Mouse (Mus musculus) embryonic facial prominence, embryonic 13.5 days (tissue): ENCODE results near the gene Treml2. TPM values are rescaled to one million over a fixed set of nuclear protein-coding genes. Genes with fewer than 3 reads are reported as not detected.

Experiments
- ATAC-seq: fragments of 200-750 bp; cut with Nextera tagmentation; 2 replicates; pipeline ENCODE4 v1.8.0; 2017; ENCODE audit warnings: low read depth; ENCODE audit not compliant: insufficient number of reproducible peaks, insufficient read depth, low FRiP score, low TSS enrichment
- H3K27ac ChIP-seq: fragments of 300-500 bp; sonication (generic); 2 replicates; pipeline ENCODE4 v1.5.1; 2015; ENCODE audit warnings: moderate library complexity, mild to moderate bottlenecking, inconsistent platforms
- H3K27me3 ChIP-seq: fragments of 300-500 bp; sonication (generic); 2 replicates; pipeline ENCODE4 v1.6.1; 2015; ENCODE audit warnings: mild to moderate bottlenecking, inconsistent platforms
- H3K36me3 ChIP-seq: fragments of 300-500 bp; sonication (generic); 2 replicates; pipeline ENCODE4 v1.6.1; 2015; ENCODE audit warnings: mild to moderate bottlenecking, inconsistent platforms
- H3K4me1 ChIP-seq: fragments of 300-500 bp; sonication (generic); 2 replicates; pipeline ENCODE4 v1.6.1; 2015; ENCODE audit warnings: inconsistent platforms
- H3K4me2 ChIP-seq: fragments of 300-500 bp; sonication (generic); 2 replicates; pipeline ENCODE4 v1.6.1; 2015; ENCODE audit warnings: moderate library complexity, mild to moderate bottlenecking, inconsistent platforms
- H3K4me3 ChIP-seq: fragments of 300-500 bp; sonication (generic); 2 replicates; pipeline ENCODE4 v1.5.1; 2015; ENCODE audit warnings: mild to moderate bottlenecking, inconsistent platforms
- H3K9ac ChIP-seq: fragments of 300-500 bp; sonication (generic); 2 replicates; pipeline ENCODE4 v1.6.1; 2015; ENCODE audit warnings: mild to moderate bottlenecking, inconsistent platforms
- H3K9me3 ChIP-seq: fragments of 300-500 bp; sonication (generic); 2 replicates; pipeline ENCODE4 v1.6.1; 2016; ENCODE audit warnings: inconsistent platforms
- WGBS: fragments of 180-500 bp; shearing (Covaris S2); methylation state at CpG from one replicate; pipeline ENCODE4 v1.1.7; 2015; ENCODE audit warnings: mixed read lengths; 5-methylcytosine and 5-hydroxymethylcytosine counted together
- polyA plus RNA-seq: library from polyadenylated mRNA; unstranded; fragments of >200 nt; fragmentation: Nextera tagmentation; extraction: Ambion mirVana; gene quantifications from 2 replicates; pipeline ENCODE4 v1.2.1, GENCODE M21; 2015

Gene Treml2
- polyA plus RNA-seq, 1 experiment from 2014 or later: 0.28 TPM

- H3K4me1 ChIP-seq: no peaks in the 10 kb centered on the region
- H3K4me2 ChIP-seq: no peak overlapping the region
- no peaks in the 10 kb centered on the region for H3K27me3 ChIP-seq
- H3K36me3 ChIP-seq: no peaks in the 10 kb centered on the region
- no peaks in the 10 kb centered on the region for H3K9me3 ChIP-seq
- no peak overlapping the region for H3K27ac ChIP-seq
- H3K9ac ChIP-seq: no peak overlapping the region
- H3K4me3 ChIP-seq: no peak overlapping the region
- ATAC-seq: no peak
- 76% methylated on average over 3 of the region's 3 CpGs for WGBS
These were observed 56.5 kb downstream of the Treml2 start for GRCm38 (mm10) chr17:48355822-48356221.

DNA sequence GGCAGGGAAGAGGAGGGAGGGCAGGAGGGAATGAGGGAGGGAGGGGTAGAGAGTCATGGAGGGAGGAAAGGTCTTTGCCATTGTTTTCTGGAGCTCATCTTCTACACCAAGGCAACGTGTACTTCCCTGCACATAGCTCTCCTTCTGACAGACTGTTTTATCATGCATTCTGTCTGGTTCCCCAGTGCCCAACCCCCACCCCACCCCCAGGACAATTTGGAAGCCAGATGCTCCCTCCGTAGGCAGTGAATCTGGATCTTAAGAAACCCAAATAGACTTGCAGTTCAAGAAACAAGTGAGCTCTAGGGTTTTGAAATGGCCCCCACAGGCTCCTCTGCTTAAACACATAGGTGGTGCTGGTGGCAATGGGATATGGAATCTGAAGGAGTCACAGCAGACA lies 58.6 kb downstream of the Treml2 start:
- 35% methylated on average over 2 of the region's 2 CpGs for WGBS
- H3K36me3 ChIP-seq: no peaks in the 10 kb centered on the region
- H3K27ac ChIP-seq: no peak overlapping the region
- no peak overlapping the region for H3K4me2 ChIP-seq
- H3K9me3 ChIP-seq: no peaks in the 10 kb centered on the region
- no peak overlapping the region for H3K4me3 ChIP-seq
- no peaks in the 10 kb centered on the region for H3K27me3 ChIP-seq
- H3K9ac ChIP-seq: no peak overlapping the region
- ATAC-seq: no peak
- no peaks in the 10 kb centered on the region for H3K4me1 ChIP-seq

DNA sequence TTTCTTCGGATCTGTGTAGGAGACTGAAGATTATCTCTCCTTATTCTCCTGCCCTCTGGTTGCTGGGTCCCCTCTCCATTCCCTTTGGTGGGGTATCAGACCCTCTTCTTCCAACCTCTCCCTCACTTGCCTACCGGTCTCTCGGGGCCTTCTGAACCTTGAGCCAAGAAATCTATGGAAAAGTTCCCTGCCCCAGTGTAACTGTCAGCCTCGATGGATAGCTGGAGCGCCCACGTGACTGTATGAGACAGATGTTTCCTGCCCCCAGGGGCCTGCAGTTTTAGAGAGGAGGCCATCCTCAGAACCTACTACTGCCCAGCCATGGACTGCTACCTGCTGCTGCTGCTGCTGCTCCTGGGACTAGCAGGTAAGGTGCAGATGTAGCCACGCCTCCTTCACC lies 60.3 kb downstream of the Treml2 start, which contains the start of gene Treml1:
Gene Treml1, plus strand, starts transcription at position 301 of the 400 bp plus-strand sequence.
- no peak within 1 kb of the TSS for H3K4me3 ChIP-seq
- H3K9me3 ChIP-seq: no peaks in the 10 kb centered on the region
- no peaks in the 10 kb centered on the region for H3K27me3 ChIP-seq
- no peak for ATAC-seq
- no peaks in the 10 kb centered on the region for H3K4me1 ChIP-seq
- H3K27ac ChIP-seq: no peak within 1 kb of the TSS
- no peaks in the 10 kb centered on the region for H3K36me3 ChIP-seq
- WGBS: 76% methylated on average over 7 of the region's 7 CpGs
- no peak within 1 kb of the TSS for H3K9ac ChIP-seq
- H3K4me2 ChIP-seq: no peak within 1 kb of the TSS

GRCm38 (mm10) chr17:48360462-48360861 lies 61.2 kb downstream of the Treml2 start:
- no peak overlapping the region for H3K4me2 ChIP-seq
- H3K9me3 ChIP-seq: no peaks in the 10 kb centered on the region
- H3K36me3 ChIP-seq: no peaks in the 10 kb centered on the region
- H3K27ac ChIP-seq: no peak overlapping the region
- no peaks in the 10 kb centered on the region for H3K4me1 ChIP-seq
- ATAC-seq: no peak
- 74% methylated on average over 4 of the region's 4 CpGs for WGBS
- H3K9ac ChIP-seq: no peak overlapping the region
- no peak overlapping the region for H3K4me3 ChIP-seq
- no peaks in the 10 kb centered on the region for H3K27me3 ChIP-seq

Other genes with a start within 250 kb of the Treml2 start
- not detected in 2 replicates for gene 1700067P10Rik, start 210.2 kb upstream of the Treml2 start, polyA plus RNA-seq
- gene 9830107B12Rik, start 153.2 kb upstream of the Treml2 start, polyA plus RNA-seq: not detected in 2 replicates
- not detected in 2 replicates for gene A530064D06Rik, start 132.2 kb upstream of the Treml2 start, polyA plus RNA-seq
- 0.13 TPM in 1 of 2 replicates, not detected in the other for gene Trem1, start 66.7 kb upstream of the Treml2 start, polyA plus RNA-seq
- gene Trem3, start 51.7 kb upstream of the Treml2 start, polyA plus RNA-seq: not detected in 2 replicates
- 0.15 and 0.41 TPM in 2 replicates for gene Treml4, start 35.2 kb upstream of the Treml2 start, polyA plus RNA-seq
- 0.12 TPM in 1 of 2 replicates, not detected in the other for gene B430306N03Rik, start 16.6 kb downstream of the Treml2 start, polyA plus RNA-seq
- 2.9 and 3.7 TPM in 2 replicates for gene Trem2, start 46.9 kb downstream of the Treml2 start, polyA plus RNA-seq
- gene Treml1, start 60.4 kb downstream of the Treml2 start, polyA plus RNA-seq: 1.1 and 1.2 TPM in 2 replicates
- gene Nfya, start 110.4 kb downstream of the Treml2 start, polyA plus RNA-seq: 16.0 and 18.9 TPM in 2 replicates
- gene Oard1, start 110.5 kb downstream of the Treml2 start, polyA plus RNA-seq: 53.5 and 57.6 TPM in 2 replicates
- 2.9 TPM in 2 replicates for gene Apobec2, start 133.4 kb downstream of the Treml2 start, polyA plus RNA-seq
- gene Tspo2, start 152.0 kb downstream of the Treml2 start, polyA plus RNA-seq: 1.3 and 2.9 TPM in 2 replicates
- gene Unc5cl, start 155.4 kb downstream of the Treml2 start, polyA plus RNA-seq: 0.08 and 0.30 TPM in 2 replicates